Mouse (Mus musculus) erythroblast, adult 5-6 weeks (primary cell): Measurements from ENCODE around the gene Vgf. TPM values are rescaled to one million over a fixed set of nuclear protein-coding genes. Genes with fewer than 3 reads are reported as not detected.

Experiments
- ATAC-seq: replicated peaks from 2 replicates; pipeline ENCODE4 v1.8.0; 2016; ENCODE audit warnings: moderate number of reproducible peaks, mild to moderate bottlenecking, moderate TSS enrichment, inconsistent platforms; ENCODE audit not compliant: poor library complexity, low FRiP score, severe bottlenecking
- total RNA-seq, 2 experiments: library from RNA; stranded (forward) in 1 of 2; stranded (reverse) in 1 of 2; fragments of 150-400 nt in 1 of 2; fragments of 200-764, 138-1000 nt in 1 of 2; gene quantifications; 2 replicates each; pipeline versions ENCODE4 v1.2.3 to v1.2.4; 2015 to 2017; ENCODE audit warnings: low replicate concordance in 2 of 2

Gene Vgf
- total RNA-seq (2015; ENCODE audit: low replicate concordance): not detected in 2 replicates
- not detected in 2 replicates for total RNA-seq (2017; ENCODE audit: low replicate concordance)

DNA sequence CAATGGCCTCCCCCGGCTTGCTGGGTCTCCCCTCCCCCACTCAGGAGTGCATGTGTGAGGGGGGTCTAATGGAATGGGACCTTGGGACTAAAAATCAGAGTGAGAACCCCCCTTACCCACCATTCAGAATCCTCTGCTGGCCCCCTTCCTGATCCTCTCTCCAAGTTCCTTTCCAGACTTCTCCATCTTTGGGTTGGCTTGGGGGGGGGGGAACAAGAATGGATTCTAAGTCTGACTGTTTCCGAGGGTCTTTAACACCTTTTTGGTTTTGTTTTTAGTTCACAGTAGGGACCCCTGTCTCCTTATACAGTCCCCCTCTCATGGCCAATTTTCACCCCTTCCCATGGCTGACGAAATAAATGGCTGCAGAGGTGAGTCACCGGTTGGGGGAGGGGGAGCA lies at the start of gene Vgf:
Gene Vgf, plus strand, starts transcription at position 301 of the 400 bp plus-strand sequence.
- no peak for ATAC-seq

GRCm38 (mm10) chr5:136977769-136978168 lies 48.4 kb upstream of the Vgf start:
- ATAC-seq: no peak

DNA sequence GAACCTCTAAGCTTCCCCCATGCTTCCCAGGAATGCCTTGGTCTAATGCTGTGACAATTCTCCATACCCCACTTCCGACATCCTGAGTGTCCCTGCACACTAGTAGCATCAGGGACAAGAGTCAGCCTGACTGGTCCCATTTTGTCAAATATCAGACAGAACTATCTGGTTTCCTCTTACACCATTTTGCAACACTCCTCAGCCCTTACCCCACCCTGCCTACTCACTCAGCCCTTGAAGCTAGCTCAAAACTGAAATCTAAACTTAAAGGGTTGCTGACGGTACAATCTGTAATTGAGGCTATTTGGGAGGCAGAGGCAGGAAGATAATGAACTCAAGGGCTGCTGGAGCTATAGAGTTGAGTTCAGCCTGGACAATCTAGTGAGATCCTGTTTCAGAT lies 46.4 kb upstream of the Vgf start:
- no peak for ATAC-seq

DNA sequence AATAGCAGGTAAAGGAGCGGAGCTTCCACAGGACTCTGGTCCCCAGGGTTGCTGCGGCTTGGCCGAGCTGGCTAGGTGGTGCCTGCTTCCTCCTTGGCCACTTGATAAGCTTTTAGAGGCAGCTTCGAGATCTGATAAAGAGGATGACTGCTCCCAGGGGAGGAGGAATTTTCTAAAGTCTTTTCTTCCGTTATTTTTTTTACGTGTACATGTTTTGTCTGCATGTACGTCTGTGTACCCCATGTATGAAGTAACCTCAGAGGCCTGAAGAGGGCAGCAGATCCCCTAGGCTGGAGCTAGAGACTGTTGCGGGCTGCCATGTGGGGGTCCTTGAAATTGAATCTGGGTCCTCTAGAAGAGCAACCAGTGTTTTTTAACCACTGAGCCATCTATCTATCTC lies 45.2 kb upstream of the Vgf start:
- ATAC-seq: no peak

GRCm38 (mm10) chr5:136982338-136982930 lies 43.8 kb upstream of the Vgf start:
- ATAC-seq: no peak

GRCm38 (mm10) chr5:136984828-136985227 lies 41.4 kb upstream of the Vgf start:
- no peak for ATAC-seq

DNA sequence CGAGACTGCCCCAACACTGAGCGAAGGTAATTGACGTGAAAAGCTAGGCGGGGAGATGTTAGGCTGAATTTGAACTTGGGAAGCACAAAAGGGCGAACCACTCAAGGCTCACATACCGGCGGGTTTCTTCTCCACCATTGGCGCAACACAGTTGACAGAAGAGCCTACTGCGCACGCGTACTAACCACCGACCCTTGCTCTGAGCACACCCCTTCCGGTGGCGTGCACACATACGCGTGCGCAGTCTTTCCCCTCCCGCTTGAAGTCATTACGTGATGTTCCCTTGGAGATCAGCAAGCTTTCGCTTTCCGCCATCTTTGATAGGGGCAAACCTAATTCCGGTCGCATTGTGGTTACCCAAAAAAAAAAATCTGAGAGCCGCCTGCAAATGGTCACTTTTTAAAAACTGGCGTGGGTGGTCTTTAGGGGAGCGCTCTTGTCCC lies 39.5 kb upstream of the Vgf start, which contains the start of gene Plod3:
Gene Plod3, plus strand, starts transcription at position 325 of the 443 bp plus-strand sequence.
- peak; percentile 91 for ATAC-seq

DNA sequence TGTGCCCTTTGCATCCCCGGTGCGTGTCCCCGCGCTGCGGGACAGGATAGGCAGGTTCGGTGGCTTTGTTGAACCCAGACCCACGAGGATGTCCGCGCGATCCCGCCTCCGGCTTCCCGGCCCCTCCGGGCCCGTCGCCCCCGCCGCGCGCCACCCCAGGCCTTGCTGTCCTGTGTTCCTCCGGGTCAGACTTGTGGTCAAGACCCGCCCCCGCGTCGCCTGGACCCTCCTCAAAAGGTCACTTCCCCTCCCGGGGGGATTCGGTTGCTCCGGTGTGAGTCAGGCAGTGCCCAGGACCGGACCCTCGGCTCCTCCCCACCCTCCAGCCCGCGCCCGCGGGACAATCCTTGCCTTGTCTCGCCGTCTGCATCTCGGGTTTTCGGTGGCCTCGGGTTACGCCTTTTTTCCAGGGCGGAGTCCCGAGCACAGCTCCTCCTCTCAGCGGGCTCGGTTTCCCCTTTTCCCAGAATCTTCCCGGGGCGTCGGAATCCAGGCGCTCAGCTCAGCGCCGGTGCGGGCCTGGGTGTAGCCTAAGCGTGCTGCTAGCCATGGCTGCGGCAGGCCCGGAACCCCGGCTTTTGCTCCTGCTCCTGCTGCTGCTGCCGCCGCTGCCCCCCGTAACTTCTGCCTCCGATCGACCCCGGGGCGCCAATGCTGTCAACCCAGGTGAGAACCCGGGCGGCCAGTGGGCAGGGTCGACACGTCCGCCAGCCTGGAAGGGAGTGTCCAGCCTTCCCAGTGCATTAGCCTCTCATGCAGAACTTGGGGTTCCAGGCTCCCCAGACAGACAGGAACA lies 38.9 kb upstream of the Vgf start:
- ATAC-seq: peak; percentile 61

GRCm38 (mm10) chr5:136987934-136988271 lies 38.3 kb upstream of the Vgf start, which contains the start of gene Znhit1:
Gene Znhit1 (minus strand): TSS chr5:136988021.
- ATAC-seq: no peak

- ATAC-seq: no peak
Measured at GRCm38 (mm10) chr5:136988420-136988819, 37.8 kb upstream of the Vgf start.

- no peak for ATAC-seq
Measured at GRCm38 (mm10) chr5:136989801-136990200, 36.4 kb upstream of the Vgf start.

GRCm38 (mm10) chr5:136999449-136999848 lies 26.7 kb upstream of the Vgf start:
- no peak for ATAC-seq

DNA sequence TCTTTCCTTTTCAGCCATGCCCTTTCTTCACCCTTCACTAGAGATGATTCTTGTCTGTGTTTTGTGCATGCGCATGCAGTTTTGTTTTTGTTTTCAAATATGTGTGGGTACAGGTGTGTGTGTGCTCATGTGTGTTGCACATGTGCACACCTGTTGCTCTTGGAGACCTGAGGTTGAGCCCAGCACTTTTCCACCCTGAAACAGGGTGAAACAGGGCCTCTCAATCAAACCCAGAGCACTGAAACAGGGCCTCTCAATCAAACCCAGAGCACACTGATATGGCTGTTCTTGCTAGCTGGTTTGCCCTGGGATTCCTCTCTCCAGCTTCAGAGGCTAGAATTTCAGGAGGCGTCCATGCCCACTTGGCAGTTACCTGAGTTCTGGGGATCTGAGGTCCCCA lies 25.6 kb upstream of the Vgf start:
- ATAC-seq: no peak

- ATAC-seq: no peak
Measured at GRCm38 (mm10) chr5:137007276-137007675, 18.9 kb upstream of the Vgf start.

GRCm38 (mm10) chr5:137009988-137010387 lies 16.2 kb upstream of the Vgf start:
- ATAC-seq: peak; percentile 55; the same call in 1 of the 2 replicates

DNA sequence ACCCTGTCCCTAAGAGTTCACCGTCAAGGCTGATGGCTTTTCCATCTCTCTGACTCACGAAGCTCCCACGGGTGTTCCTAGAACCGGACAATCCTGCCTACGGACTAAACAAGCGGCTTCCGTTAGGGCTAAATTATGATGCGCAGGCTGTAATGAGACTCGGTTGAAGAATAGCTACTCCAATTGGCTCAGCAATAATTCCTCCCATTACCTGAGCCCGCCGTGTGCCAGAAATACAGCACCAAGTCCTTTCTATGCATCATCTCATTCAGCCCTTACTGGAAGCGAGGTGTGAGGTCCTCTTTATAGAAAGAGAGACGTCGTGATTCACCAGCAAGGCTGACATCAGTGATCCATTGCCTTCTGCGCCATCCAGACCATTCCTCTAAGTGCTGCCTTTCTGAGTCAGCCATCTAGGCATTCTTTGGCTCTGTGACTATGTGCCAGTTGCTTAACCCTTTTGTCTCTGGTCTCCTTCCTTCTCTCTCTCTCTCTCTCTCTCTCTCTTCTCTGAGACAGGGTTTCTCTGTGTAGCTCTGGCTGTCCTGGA lies 13.7 kb upstream of the Vgf start:
- no peak for ATAC-seq

GRCm38 (mm10) chr5:137015913-137016312 lies 10.3 kb upstream of the Vgf start:
- no peak for ATAC-seq

DNA sequence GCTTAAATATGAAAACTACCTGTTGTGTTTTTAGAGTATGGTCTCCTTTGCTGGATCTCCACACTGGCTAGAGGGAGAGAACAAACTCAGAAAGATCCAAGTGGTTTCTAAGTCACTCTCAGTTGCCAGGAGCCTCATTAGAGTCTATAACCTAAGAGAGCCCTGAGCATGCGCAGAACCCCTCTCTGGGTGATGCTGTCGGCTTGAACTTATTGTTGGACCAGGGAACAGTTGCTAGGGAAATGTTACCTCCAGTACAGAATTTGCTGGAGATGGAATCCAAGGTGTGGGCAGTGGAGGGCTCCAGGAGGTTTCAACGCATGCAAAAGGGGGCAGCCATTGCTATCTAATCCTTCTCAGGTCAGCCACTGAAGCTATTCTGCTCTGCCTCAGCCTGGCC lies 1.9 kb upstream of the Vgf start:
- ATAC-seq: no peak

DNA sequence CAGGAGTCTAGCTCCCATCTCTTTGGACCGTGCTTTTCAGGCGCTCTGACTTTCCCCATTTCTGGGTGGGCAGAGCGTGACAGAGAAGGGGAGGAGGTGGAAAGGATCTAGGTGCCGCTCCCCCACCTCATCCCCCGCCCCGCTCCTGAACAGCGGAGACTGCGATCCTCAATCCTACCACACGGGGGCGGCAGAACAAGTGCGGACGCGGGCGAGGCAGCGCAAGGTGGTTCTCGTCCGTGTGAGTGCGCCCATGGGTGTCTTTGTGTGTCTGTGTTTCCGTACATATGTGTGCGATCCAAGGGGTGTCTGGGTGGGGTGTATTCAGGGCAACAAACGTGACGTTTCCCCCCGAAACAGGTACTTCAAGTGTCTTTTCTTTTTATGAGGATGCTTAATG lies 1.1 kb upstream of the Vgf start:
- ATAC-seq: peak; percentile 86

DNA sequence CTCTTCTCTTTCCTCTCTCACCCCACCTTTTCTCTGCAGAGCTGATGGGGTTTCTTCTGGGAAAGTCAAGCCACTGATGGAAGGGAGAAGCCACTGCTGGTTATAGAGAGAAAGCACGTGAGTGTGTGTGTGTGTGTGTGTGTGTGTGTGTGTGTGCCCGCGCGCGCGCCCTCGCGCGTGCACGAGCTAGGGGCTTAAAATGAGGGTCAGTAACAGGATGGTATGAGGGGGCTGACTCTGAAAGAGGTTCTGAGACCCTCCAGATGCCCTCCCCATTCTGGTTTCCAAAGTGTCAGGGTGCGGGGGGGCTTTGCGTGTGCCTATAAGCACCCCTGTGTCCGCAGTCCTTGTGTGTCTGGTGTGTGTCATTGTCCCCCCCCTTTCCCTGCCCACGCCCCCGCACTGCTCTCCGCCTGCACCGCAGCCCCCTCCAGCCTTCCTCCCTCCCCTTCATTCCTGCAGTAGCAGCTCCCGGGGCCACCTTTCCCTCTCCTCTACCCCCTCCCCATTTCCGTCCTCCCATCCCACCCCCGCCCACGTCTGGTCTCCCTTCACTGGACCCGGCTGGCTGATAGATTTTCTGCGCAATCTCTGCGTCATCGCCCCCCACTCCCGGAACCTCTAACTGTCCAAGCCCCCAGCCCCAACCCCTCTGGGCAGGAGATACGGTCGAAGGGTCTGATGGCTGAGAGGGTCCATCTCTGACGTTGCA lies 2.5 kb downstream of the Vgf start:
- no peak for ATAC-seq

DNA sequence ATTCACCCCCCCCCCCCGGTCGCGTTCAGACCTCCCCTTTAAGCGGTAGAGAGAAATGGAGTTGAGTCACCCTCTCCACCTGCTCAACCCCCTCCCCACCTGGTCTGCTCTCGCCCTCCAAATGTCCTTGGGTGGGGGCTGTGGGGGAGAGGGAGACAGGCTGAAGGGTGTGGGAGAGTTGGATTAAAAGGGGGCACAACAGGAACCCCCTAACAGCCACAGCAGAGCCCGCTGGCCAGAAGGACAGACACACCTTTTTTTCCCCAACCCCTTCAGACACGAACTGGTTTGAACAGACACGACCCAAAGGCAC lies 3.0 kb downstream of the Vgf start:
- no peak for ATAC-seq
